Mouse (Mus musculus): ENCODE data around the gene Stk25. TPM values are rescaled to one million over a fixed set of nuclear protein-coding genes. Genes with fewer than 3 reads are reported as not detected.
"Not testable (repeated sequence)": the region's sequence is repeated elsewhere in the genome, so short reads cannot be mapped to it uniquely, and the experiment has no call there.

The Stk25 gene
- 185 and 200 TPM in 2 replicates for polyA plus RNA-seq (2015; fragmentation: Nextera tagmentation; extraction: Ambion mirVana)

DNA sequence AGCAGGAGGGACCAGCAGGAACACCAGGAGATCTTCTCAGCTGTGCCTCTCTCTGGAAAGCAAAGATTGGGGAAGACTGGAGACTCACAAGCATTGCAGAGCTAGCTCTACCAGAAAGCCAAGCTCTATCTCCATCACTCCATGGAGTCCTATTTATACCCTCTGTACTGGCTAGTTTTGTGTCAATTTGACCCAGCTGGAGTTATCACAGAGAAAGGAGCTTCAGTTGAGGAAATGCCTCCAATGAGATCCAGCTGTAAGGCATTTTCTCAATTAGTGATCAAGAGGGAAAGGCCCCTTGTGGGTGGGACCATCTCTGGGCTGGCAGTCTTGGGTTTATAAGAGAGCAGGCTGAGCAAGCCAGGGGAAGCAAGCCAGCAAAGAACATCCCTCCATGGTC, at the start of gene Stk25:
Gene Stk25, minus strand, starts transcription at position 101 of the 400 bp plus-strand sequence.
- H3K4me1 ChIP-seq; H3K4me2 ChIP-seq (replicated peaks); ATAC-seq (ENCODE audit: insufficient number of reproducible peaks, low FRiP score, low TSS enrichment, low read depth); H3K9ac ChIP-seq; H3K27me3 ChIP-seq; H3K27ac ChIP-seq (replicated peaks); H3K9me3 ChIP-seq (replicated peaks); H3K36me3 ChIP-seq; H3K4me3 ChIP-seq (replicated peaks): not testable (repeated sequence)

DNA sequence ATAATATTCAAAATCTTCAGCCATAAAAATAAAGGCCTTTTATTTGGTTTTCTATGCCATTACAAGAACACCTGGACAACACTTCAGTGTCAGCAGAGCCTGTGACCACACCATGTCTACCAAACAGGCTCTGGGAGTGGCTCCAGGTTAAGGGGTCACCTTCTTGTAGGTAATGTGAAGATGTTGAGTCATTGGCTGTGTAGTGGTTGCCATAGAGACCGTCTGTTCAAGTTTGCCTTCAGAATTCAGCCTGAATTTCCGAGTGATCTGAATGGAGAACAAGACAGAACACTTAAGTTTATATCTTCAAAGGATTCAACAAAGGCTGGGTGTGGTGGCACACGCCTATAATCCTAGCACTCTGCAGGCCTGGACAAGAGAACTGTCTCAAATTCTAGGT, 46.9 kb upstream of the Stk25 start:
- no peak overlapping the region for H3K27ac ChIP-seq (replicated peaks)
- no peaks in the 10 kb centered on the region for H3K9me3 ChIP-seq (replicated peaks)
- no peak for ATAC-seq (ENCODE audit: insufficient number of reproducible peaks, low FRiP score, low TSS enrichment, low read depth)
- H3K36me3 ChIP-seq, result peaks cover 17% of the 10 kb centered on the region; the same call in 1 of the 2 replicates
- H3K27me3 ChIP-seq, result no peaks in the 10 kb centered on the region
- H3K9ac ChIP-seq, result no peak overlapping the region
- H3K4me2 ChIP-seq (replicated peaks), result no peak overlapping the region
- no peak overlapping the region for H3K4me3 ChIP-seq (replicated peaks)
- no peaks in the 10 kb centered on the region for H3K4me1 ChIP-seq
- WGBS, result 53% methylated on average over 3 of the region's 3 CpGs

DNA sequence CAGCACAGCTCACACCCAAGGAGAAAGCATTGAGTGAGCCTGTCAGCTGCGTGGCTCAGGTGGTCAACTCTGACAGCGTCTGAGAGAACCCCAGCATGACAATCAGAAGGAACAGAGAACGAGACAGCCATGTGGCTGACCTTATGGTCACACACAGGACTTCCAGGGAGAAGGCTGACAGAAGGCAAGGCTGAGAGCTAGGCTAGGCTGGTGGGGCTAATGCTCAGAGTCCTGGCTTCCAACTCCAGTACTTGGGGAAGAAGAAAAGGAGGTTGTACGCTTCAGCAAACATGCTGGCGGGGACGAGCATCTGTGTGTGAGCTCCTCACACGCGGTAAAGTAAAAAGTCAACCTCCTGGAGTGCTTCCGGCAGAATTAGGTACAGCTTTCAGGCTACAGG, 45.9 kb upstream of the Stk25 start:
- WGBS, result 85% methylated on average over 9 of the region's 9 CpGs

DNA sequence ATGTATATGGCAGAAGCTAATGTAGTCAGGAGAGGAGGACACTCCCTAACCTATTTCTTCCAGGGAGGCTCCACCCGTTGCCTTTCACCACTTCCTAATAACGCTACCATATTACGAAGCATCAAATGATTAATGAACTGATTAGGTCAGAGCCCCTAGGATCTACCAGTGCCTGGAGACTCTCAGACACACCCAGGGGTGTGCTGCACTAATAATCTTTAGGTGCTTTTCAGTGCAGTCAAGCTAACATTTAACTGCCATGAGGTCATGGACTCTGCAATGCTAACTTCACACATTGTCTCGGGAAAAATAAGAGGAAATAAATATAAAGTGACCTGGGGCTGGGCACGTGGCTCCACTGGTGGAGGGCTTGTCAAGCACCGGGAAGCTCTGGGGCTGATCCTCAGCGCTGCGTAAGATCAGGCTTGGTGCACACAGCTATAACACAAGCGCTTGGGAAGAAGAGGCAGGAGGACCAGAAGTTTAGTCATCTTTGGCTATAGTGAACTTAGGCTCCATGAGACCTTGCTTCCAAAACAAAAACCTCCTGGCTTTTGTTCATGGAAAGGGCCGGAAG, 45.1 kb upstream of the Stk25 start:
- H3K27ac ChIP-seq (replicated peaks), result no peak overlapping the region
- H3K4me2 ChIP-seq (replicated peaks), result no peak overlapping the region
- peaks cover 17% of the 10 kb centered on the region; the same call in 1 of the 2 replicates for H3K36me3 ChIP-seq
- H3K9me3 ChIP-seq (replicated peaks), result no peaks in the 10 kb centered on the region
- 88% methylated on average over 10 of the region's 10 CpGs for WGBS
- no peak overlapping the region for H3K4me3 ChIP-seq (replicated peaks)
- ATAC-seq (ENCODE audit: insufficient number of reproducible peaks, low FRiP score, low TSS enrichment, low read depth), result no peak
- H3K27me3 ChIP-seq, result no peaks in the 10 kb centered on the region
- no peak overlapping the region for H3K9ac ChIP-seq
- H3K4me1 ChIP-seq, result no peaks in the 10 kb centered on the region

More for the DNA sequence above, 45.9 kb upstream of the Stk25 start:
- Histone ChIP-seq H3K36me3 (peaks cover 17% of the 10 kb centered on the region; the same call in 1 of the 2 replicates), H3K4me2 (replicated peaks) (no peak overlapping the region), H3K9ac (no peak overlapping the region), H3K4me1 (no peaks in the 10 kb centered on the region), H3K9me3 (replicated peaks) (no peaks in the 10 kb centered on the region), H3K27ac (replicated peaks) (no peak overlapping the region), H3K4me3 (replicated peaks) (no peak overlapping the region), H3K27me3 (no peaks in the 10 kb centered on the region)
- ATAC-seq (ENCODE audit: insufficient number of reproducible peaks, low FRiP score, low TSS enrichment, low read depth), result no peak

DNA sequence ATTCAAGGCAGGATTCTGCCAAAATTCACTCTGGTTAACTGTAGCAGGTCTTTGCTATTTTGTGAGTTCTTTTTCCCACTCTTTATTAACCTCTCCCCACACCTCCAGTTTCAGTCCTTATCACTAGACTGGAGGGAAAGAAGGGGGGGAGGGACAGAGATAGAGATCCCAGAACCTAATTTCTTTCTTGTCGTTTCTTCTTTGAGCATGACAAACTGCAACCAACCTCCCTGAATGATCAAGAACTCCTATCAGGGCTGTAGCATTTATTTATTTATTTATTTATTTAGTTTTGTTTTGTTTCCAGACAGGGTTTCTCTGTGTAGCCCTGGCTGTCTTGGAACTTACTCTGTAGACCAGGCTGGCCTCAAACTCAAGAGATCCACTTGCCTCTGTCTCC, 43.6 kb upstream of the Stk25 start:
- Histone ChIP-seq H3K4me3 (replicated peaks) (no peak overlapping the region), H3K9ac (no peak overlapping the region), H3K36me3 (peaks cover 17% of the 10 kb centered on the region; the same call in 1 of the 2 replicates), H3K27ac (replicated peaks) (no peak overlapping the region), H3K9me3 (replicated peaks) (no peaks in the 10 kb centered on the region), H3K4me2 (replicated peaks) (no peak overlapping the region), H3K4me1 (no peaks in the 10 kb centered on the region), H3K27me3 (no peaks in the 10 kb centered on the region)
- 93% methylated on average over 1 of the region's 1 CpGs for WGBS
- no peak for ATAC-seq (ENCODE audit: insufficient number of reproducible peaks, low FRiP score, low TSS enrichment, low read depth)

DNA sequence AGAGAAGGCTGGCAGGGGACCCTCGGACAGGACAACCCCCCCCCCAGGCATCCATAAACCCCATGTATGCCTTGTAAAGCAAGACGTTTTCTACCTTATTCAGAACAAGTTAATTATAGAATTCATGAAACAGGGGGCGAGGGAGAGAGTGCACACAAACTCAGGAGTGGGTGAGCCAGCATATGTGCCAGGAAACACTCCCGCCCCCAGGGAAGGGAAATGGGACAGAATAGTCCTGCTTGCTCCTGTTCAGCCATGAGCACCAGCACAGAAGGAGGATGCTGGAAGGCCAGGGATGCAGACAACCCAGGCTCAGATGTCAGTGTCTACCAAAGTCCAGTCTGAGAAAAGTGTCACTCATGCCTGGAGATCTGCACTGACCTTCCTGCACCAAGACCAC, 40.7 kb upstream of the Stk25 start:
- 67% methylated on average over 4 of the region's 4 CpGs for WGBS
- H3K36me3 ChIP-seq, result peaks cover 18% of the 10 kb centered on the region; the same call in 1 of the 2 replicates
- H3K9me3 ChIP-seq (replicated peaks), result no peaks in the 10 kb centered on the region
- no peak overlapping the region for H3K4me2 ChIP-seq (replicated peaks)
- no peak overlapping the region for H3K4me3 ChIP-seq (replicated peaks)
- H3K27me3 ChIP-seq, result no peaks in the 10 kb centered on the region
- no peaks in the 10 kb centered on the region for H3K4me1 ChIP-seq
- ATAC-seq (ENCODE audit: insufficient number of reproducible peaks, low FRiP score, low TSS enrichment, low read depth), result no peak
- no peak overlapping the region for H3K9ac ChIP-seq
- H3K27ac ChIP-seq (replicated peaks), result no peak overlapping the region

DNA sequence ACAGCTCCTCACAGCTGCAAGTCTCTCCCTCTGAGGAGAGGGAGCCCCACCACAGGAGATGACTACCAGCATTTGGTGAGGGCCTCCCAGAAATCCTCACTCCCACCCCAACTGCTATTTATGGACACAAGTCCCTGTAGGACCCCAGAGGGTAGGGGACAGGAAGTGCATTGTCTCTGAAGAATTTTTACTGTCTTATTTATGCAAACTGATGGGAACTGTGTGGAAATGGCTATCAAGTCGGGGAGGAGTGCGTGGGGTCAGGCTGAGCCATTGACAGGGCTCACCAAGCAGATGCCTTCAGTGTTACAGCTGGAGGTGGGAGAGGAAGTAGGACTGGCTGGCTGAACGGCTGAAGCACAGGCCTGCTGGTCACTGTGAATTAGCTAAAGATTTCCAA, 38.9 kb upstream of the Stk25 start:
- Histone ChIP-seq H3K36me3 (0 out of 2 replicates have a peak, but pooled peaks cover 13% of the 10 kb centered on the region), H3K9ac (no peak overlapping the region), H3K27me3 (no peaks in the 10 kb centered on the region), H3K4me2 (replicated peaks) (no peak overlapping the region), H3K27ac (replicated peaks) (no peak overlapping the region), H3K9me3 (replicated peaks) (no peaks in the 10 kb centered on the region), H3K4me3 (replicated peaks) (no peak overlapping the region), H3K4me1 (no peaks in the 10 kb centered on the region)
- ATAC-seq (ENCODE audit: insufficient number of reproducible peaks, low FRiP score, low TSS enrichment, low read depth), result no peak
- 61% methylated on average over 3 of the region's 3 CpGs for WGBS

DNA sequence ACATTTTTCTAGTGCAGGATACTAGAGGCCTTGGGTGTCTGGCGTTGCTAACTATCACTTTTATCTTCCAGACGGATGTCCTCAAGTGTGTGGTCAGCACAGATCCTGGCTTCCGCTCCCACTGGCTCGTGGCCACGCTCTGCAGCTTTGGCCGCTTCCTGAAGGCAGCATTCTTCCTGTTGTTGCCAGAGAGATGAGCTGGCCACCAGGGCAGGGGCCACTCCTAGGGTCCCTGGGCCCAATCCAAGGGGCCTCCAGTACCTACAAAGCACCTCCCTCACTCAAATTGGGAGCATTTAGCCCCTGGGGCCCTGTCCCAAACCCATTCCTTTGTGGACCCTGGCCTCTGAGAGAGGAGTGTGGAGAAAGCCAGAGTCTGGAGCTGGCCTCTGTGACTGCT, 36.5 kb upstream of the Stk25 start:
- no peak for ATAC-seq (ENCODE audit: insufficient number of reproducible peaks, low FRiP score, low TSS enrichment, low read depth)
- Histone ChIP-seq H3K27ac (replicated peaks) (no peak overlapping the region), H3K4me3 (replicated peaks) (no peak overlapping the region), H3K9me3 (replicated peaks) (no peaks in the 10 kb centered on the region), H3K27me3 (no peaks in the 10 kb centered on the region), H3K36me3 (0 out of 2 replicates have a peak, but pooled peaks cover 18% of the 10 kb centered on the region), H3K4me2 (replicated peaks) (no peak overlapping the region), H3K9ac (no peak overlapping the region), H3K4me1 (no peaks in the 10 kb centered on the region)
- 79% methylated on average over 6 of the region's 6 CpGs for WGBS

DNA sequence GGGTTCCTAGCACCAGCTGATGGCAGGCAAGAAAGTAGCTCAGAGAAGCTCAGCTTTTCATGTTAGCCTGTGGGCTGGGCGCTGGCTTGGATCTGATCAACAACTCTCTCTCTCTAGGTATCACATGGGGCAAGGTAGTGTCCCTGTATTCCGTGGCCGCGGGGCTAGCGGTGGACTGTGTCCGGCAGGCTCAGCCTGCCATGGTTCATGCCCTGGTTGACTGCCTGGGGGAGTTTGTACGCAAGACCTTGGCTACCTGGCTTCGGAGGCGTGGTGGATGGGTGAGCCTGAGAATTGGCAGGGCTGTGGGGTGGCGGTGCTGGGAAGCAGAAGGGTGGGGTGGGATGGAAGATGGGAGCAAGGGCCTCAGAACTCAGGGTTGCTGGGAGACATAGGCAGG, 35.5 kb upstream of the Stk25 start:
- no peaks in the 10 kb centered on the region for H3K4me1 ChIP-seq

DNA sequence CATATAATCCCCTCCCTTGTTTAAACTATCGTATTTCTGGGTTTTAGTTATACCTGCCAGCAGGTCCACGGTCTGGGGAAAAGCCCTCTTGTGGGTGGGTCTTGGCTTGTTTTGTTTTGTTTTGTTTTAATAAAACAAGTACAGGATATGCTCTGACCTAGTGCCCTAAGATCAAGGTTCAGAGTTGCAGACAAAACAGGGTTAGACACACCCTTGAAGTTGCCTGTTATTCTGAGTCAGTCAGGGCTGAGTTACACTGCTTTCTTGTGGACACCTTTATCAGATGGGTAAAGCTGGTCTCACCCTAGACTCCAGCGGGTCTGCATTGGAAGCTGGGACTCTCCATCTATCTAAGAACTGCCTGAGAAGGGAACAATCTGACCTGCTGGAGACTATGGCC, 35.0 kb upstream of the Stk25 start:
- WGBS, result 77% methylated on average over 3 of the region's 3 CpGs
- no peak for ATAC-seq (ENCODE audit: insufficient number of reproducible peaks, low FRiP score, low TSS enrichment, low read depth)
- no peaks in the 10 kb centered on the region for H3K4me1 ChIP-seq

More for the DNA sequence above, 35.5 kb upstream of the Stk25 start:
- WGBS, result 91% methylated on average over 10 of the region's 10 CpGs
- Histone ChIP-seq H3K27me3 (no peaks in the 10 kb centered on the region), H3K9ac (no peak overlapping the region), H3K4me3 (replicated peaks) (no peak overlapping the region), H3K4me2 (replicated peaks) (no peak overlapping the region), H3K9me3 (replicated peaks) (no peaks in the 10 kb centered on the region), H3K36me3 (0 out of 2 replicates have a peak, but pooled peaks cover 18% of the 10 kb centered on the region), H3K27ac (replicated peaks) (no peak overlapping the region)
- ATAC-seq (ENCODE audit: insufficient number of reproducible peaks, low FRiP score, low TSS enrichment, low read depth), result no peak

DNA sequence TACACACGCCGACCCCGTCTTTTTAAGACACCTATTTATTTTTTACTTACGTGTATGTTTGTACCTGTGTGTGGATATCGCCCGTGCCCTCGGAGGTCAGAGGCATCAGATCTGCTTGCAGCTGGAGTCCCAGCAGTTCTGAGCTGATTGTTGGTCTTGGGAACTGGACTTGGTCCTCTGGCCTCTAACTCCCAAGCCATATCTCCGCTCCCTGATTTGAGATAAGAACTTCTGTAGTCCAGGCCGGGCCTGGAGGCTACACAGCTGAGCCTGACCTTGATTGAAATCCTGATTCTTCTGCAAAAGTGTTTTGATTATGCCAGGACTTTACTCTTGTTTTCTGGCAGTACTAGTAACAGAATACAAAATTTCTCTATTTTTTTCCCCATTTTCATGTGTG, 34.3 kb upstream of the Stk25 start:
- ATAC-seq (ENCODE audit: insufficient number of reproducible peaks, low FRiP score, low TSS enrichment, low read depth), result no peak
- Histone ChIP-seq H3K4me3 (replicated peaks) (no peak overlapping the region), H3K27me3 (no peaks in the 10 kb centered on the region), H3K4me1 (peaks cover 1% of the 10 kb centered on the region; the same call in 1 of the 2 replicates), H3K9ac (no peak overlapping the region), H3K9me3 (replicated peaks) (no peaks in the 10 kb centered on the region), H3K27ac (replicated peaks) (no peak overlapping the region), H3K36me3 (0 out of 2 replicates have a peak, but pooled peaks cover 18% of the 10 kb centered on the region), H3K4me2 (replicated peaks) (no peak overlapping the region)
- WGBS, result 94% methylated on average over 9 of the region's 9 CpGs

More for the DNA sequence above, 35.0 kb upstream of the Stk25 start:
- no peak overlapping the region for H3K4me3 ChIP-seq (replicated peaks)
- no peaks in the 10 kb centered on the region for H3K9me3 ChIP-seq (replicated peaks)
- H3K27ac ChIP-seq (replicated peaks), result no peak overlapping the region
- no peaks in the 10 kb centered on the region for H3K27me3 ChIP-seq
- 0 out of 2 replicates have a peak, but pooled peaks cover 18% of the 10 kb centered on the region for H3K36me3 ChIP-seq
- H3K9ac ChIP-seq, result no peak overlapping the region
- no peak overlapping the region for H3K4me2 ChIP-seq (replicated peaks)

DNA sequence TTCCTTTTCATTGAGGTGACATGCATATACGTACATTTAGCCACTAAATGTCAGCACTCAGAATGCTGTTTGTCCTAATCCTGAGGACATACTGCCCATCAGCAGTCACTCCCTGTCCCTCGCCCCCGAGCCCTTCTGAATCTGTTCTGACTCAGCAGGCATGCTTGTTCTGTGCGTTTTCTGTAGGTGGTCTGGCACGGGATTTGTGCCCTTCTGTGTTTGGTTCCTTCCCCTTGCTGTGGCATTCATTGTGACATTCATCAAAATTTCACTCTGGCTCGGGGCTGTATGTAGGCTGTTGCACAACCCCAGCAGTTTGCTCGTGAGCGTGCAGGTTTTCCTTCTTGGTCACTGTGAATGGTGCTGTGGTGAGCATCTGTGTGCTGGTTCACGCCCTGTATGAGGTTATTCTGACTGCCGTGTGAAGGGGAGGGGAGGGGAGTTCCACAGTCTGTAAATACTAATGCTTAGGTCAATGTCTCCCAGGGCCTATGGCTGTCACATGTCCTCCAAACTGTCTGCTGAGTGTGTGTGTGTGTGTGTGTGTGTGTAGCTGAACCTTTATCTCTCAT, 33.4 kb upstream of the Stk25 start:
- Histone ChIP-seq H3K9ac (no peak overlapping the region), H3K36me3 (0 out of 2 replicates have a peak, but pooled peaks cover 18% of the 10 kb centered on the region), H3K4me1 (peaks cover 4% of the 10 kb centered on the region; the same call in 1 of the 2 replicates), H3K4me3 (replicated peaks) (no peak overlapping the region), H3K27me3 (no peaks in the 10 kb centered on the region), H3K27ac (replicated peaks) (no peak overlapping the region), H3K9me3 (replicated peaks) (no peaks in the 10 kb centered on the region), H3K4me2 (replicated peaks) (no peak overlapping the region)
- 64% methylated on average over 10 of the region's 10 CpGs for WGBS
- ATAC-seq (ENCODE audit: insufficient number of reproducible peaks, low FRiP score, low TSS enrichment, low read depth), result no peak

All from embryonic facial prominence, embryonic 15.5 days (tissue).